Mouse (Mus musculus) lung, adult 2 months (tissue): Measurements from ENCODE around the gene P3h4.

Experiments
- CTCF ChIP-seq: fragments of 200-500 bp; IDR thresholded peaks from 2 replicates; pipeline ENCODE4 v1.5.1; 2011; ENCODE audit warnings: mild to moderate bottlenecking, low read length, control low read depth; ENCODE audit not compliant: insufficient read depth
- POLR2A ChIP-seq: fragments of 200-500 bp; IDR thresholded peaks from 2 replicates; pipeline ENCODE4 v1.6.1; 2011; ENCODE audit warnings: low read depth, mild to moderate bottlenecking, control low read depth, low read length, borderline replicate concordance; ENCODE audit errors: extremely low read depth

DNA sequence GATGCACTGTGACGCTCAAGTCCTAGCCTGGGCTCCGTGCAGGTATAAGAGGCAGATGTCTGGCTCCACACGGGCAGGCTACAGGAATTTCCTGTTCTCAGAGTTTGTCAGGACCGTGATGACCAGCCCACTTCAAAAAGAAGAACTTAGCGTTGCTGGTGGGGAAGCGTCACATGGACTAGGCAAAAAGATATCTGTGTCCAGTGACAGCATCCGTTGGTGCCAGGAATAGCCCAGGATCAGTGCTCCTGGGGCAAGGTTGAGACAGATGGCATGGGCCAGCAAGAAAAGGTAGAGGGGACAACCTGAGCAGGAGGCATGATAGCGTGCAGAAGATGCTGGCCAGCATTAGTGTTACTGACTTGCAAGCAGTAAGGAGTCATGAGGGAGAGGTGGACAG, 44.8 kb downstream of the P3h4 start:
- TF ChIP-seq CTCF (no peak), POLR2A (no peak)
